Mouse (Mus musculus) CH12F3 (cell line): Measurements from ENCODE around the gene Olfr345.

ENCODE experiments used
- in situ Hi-C: fragments of 300-500 bp; cut with MboI; formaldehyde crosslinking; loops from 2 replicates; pipeline ENCODE4 v1.14.3; 2020; ENCODE audit warnings: low sequenced_read_pairs

The Olfr345 gene

GRCm38 (mm10) chr2:36639741-36640140 is at the start of gene Olfr345:
TSS of gene Olfr345 (plus strand) at chr2:36640041.
- in situ Hi-C loops, result no loop called here

- in situ Hi-C loops, result no loop called here
Measured at GRCm38 (mm10) chr2:36685488-36685887, 45.6 kb downstream of the Olfr345 start, which contains the start of gene Olfr346. TSS of gene Olfr346 (plus strand) at chr2:36685788.
